ENCODE assay signal across 11 mouse cellular contexts in genomic region chr17:28067303-28067702, GRCm38 (mm10). TPM values are rescaled to one million over a fixed set of nuclear protein-coding genes. Genes with fewer than 3 reads are reported as not detected.
"Had no signal": no experiment of that assay in that cellular context is flagged by ENCODE, and none has a peak within 500 bp of the region (broad histone marks: within the 10 kb centered on the region; RNA-seq: fewer than 3 reads in every experiment).

No protein-coding gene starts in this region.

- H3K9ac ChIP-seq: limb, embryonic 12.5 days; liver, embryonic 14.5 days; midbrain, embryonic 13.5 days had no signal

- H3K27ac ChIP-seq: limb, embryonic 12.5 days; liver, embryonic 14.5 days; midbrain, embryonic 13.5 days had no signal

- H3K4me2 ChIP-seq: limb, embryonic 12.5 days; midbrain, embryonic 13.5 days had no signal

- H3K4me3 ChIP-seq: limb, embryonic 12.5 days; midbrain, embryonic 13.5 days had no signal

- H3K9me3 ChIP-seq: limb, embryonic 12.5 days; midbrain, embryonic 13.5 days had no signal

- ATAC-seq: intestine, postnatal 0 days; midbrain, embryonic 13.5 days had no signal

- H3K27me3 ChIP-seq: midbrain, embryonic 13.5 days had no signal

- H3K36me3 ChIP-seq: midbrain, embryonic 13.5 days had no signal

- DNase-seq: kidney, adult 8-10 months; kidney, postnatal 25 days; lung, adult 18-20 months; right cerebral cortex, postnatal 14 days; thymus, adult 18-20 months; thymus, postnatal 25 days had no signal

RNA-seq across cellular contexts. Expression of gene Tcp11, which starts 13.1 kb away (rescaled TPM):
- total RNA-seq: liver, adult 2 months had no signal
- polyA plus RNA-seq: liver, adult 2 months had no signal
